Mouse (Mus musculus): ENCODE measurements around the gene Ptpre.

- no peak for TF ChIP-seq CTCF (IDR thresholded peaks at IDR 0.05; ENCODE audit: borderline replicate concordance, control insufficient read depth, extremely low read depth, insufficient read depth, low read length, poor library complexity)
- TF ChIP-seq POLR2A (IDR thresholded peaks at IDR 0.05; ENCODE audit: control insufficient read depth, extremely low read depth, insufficient read depth, low read length, poor library complexity): no peak
Observed at GRCm38 (mm10) chr7:135653601-135654000, 116.3 kb downstream of the Ptpre start.
